Mouse (Mus musculus) ZHBTc4 (cell line): ENCODE measurements at regions not wholly inside any gene's neighbourhood (a gene's known extent, or its start where the extent isn't known, plus 50 kb on each side); places are given as distances from the start of the nearest gene placed in this dataset.
"Not testable (repeated sequence)": the region's sequence is repeated elsewhere in the genome, so short reads cannot be mapped to it uniquely, and the experiment has no call there.

Experiments
- DNase-seq: peaks from one replicate; pipeline ENCODE4 v3.0.0-alpha.2; 2011; ENCODE audit warnings: low read depth, low spot score

GRCm38 (mm10) chr4:89621260-89621659, 58.0 kb upstream of the Dmrta1 start:
- no peak for DNase-seq

GRCm38 (mm10) chr4:89604721-89605120, 74.5 kb upstream of the Dmrta1 start:
- DNase-seq: no peak

GRCm38 (mm10) chr4:89575529-89575928, 103.7 kb upstream of the Dmrta1 start:
- DNase-seq: peak; percentile 48

- DNase-seq: no peak
Observed at GRCm38 (mm10) chr4:89554711-89555466, 124.3 kb upstream of the Dmrta1 start.

GRCm38 (mm10) chr4:89552556-89552955, 126.7 kb upstream of the Dmrta1 start:
- DNase-seq: no peak

GRCm38 (mm10) chr4:89550515-89550914, 128.7 kb upstream of the Dmrta1 start:
- DNase-seq: no peak

GRCm38 (mm10) chr4:89532462-89532861, 146.8 kb upstream of the Dmrta1 start:
- peak; percentile 42 for DNase-seq

- DNase-seq: no peak
Observed at GRCm38 (mm10) chr4:89530050-89530911, 149.0 kb upstream of the Dmrta1 start.

GRCm38 (mm10) chr4:89527966-89528365, 151.3 kb upstream of the Dmrta1 start:
- no peak for DNase-seq

- no peak for DNase-seq
Observed at GRCm38 (mm10) chr4:89527326-89527725, 151.9 kb upstream of the Dmrta1 start.

GRCm38 (mm10) chr4:89525525-89525924, 153.7 kb upstream of the Dmrta1 start:
- DNase-seq: not testable (repeated sequence)

- peak; percentile 84 for DNase-seq
Observed at GRCm38 (mm10) chr4:89524260-89525200, 154.7 kb upstream of the Dmrta1 start.

- no peak for DNase-seq
Observed at GRCm38 (mm10) chr4:89523423-89524259, 155.6 kb upstream of the Dmrta1 start.

- DNase-seq: no peak
Observed at GRCm38 (mm10) chr4:89518027-89518426, 161.2 kb upstream of the Dmrta1 start.

GRCm38 (mm10) chr4:89515823-89516411, 163.3 kb upstream of the Dmrta1 start:
- no peak for DNase-seq

GRCm38 (mm10) chr4:89514981-89515380, 164.3 kb upstream of the Dmrta1 start:
- no peak for DNase-seq

GRCm38 (mm10) chr4:89510593-89510992, 168.6 kb upstream of the Dmrta1 start:
- DNase-seq: no peak

- DNase-seq: no peak
Observed at GRCm38 (mm10) chr4:89509655-89510391, 169.4 kb upstream of the Dmrta1 start.

GRCm38 (mm10) chr4:89508103-89508763, 171.0 kb upstream of the Dmrta1 start:
- DNase-seq: no peak
